Mouse (Mus musculus) E14TG2a.4 (cell line): ENCODE measurements around the gene Rftn1.

Experiments
- CTCF ChIP-seq: conservative IDR thresholded peaks from 2 replicates; pipeline ENCODE4 v1.5.1; 2014; ENCODE audit warnings: low read length
- NANOG ChIP-seq: IDR thresholded peaks from 2 replicates; pipeline ENCODE4 v1.6.1; 2014; ENCODE audit warnings: borderline replicate concordance, low read length, mixed read lengths

DNA sequence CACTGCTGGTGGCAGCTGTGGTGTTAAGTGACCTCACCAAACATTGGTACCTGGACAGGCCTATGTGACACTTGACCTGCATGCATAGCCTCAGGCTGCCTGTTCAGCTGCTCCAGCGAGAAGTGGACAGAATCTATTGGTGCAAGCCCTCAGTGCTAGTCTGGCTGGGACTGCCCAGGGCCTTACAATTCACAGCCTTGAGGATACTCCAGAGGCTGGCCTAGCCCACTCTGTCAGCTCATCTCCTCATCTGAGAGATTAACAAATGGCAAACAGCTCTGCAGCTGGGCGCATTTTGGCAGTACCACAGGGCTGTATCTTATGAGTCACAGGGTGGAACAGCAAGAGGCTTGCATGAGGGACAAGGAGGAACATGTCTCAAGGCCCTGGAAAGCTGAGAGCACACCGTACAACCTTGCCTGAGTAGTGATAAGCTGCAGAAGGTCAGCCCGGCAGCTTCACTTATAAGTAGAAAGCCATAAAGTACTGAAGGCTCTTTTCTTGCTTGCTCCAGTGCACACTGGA is 210.7 kb downstream of the Rftn1 start:
- TF ChIP-seq CTCF (no peak), NANOG (no peak)
